Mouse (Mus musculus) kidney, embryonic 16.5 days (tissue): Measurements from ENCODE around the gene Map3k3. TPM values are rescaled to one million over a fixed set of nuclear protein-coding genes. Genes with fewer than 3 reads are reported as not detected.
"Not testable (repeated sequence)": the region's sequence is repeated elsewhere in the genome, so short reads cannot be mapped to it uniquely, and the experiment has no call there.

Experiments
- ATAC-seq: fragments of 200-750 bp; cut with Nextera tagmentation; 2 replicates; pipeline ENCODE4 v1.8.0; 2017; ENCODE audit warnings: moderate TSS enrichment; ENCODE audit not compliant: low FRiP score, low TSS enrichment
- H3K27ac ChIP-seq: fragments of 300-500 bp; sonication (generic); 2 replicates; pipeline ENCODE4 v1.5.1; 2014; ENCODE audit warnings: low read length
- H3K27me3 ChIP-seq: fragments of 300-500 bp; sonication (generic); 2 replicates; pipeline ENCODE4 v1.6.1; 2014; ENCODE audit warnings: low read length, control low read depth, mixed read lengths; ENCODE audit not compliant: insufficient read depth
- H3K36me3 ChIP-seq: fragments of 300-500 bp; sonication (generic); 2 replicates; pipeline ENCODE4 v1.6.1; 2014; ENCODE audit warnings: low read length, control low read depth, mixed read lengths; ENCODE audit not compliant: insufficient read depth
- H3K4me1 ChIP-seq: fragments of 300-500 bp; sonication (generic); 2 replicates; pipeline ENCODE4 v1.6.1; 2014; ENCODE audit warnings: low read length, control low read depth, mixed read lengths; ENCODE audit not compliant: insufficient read depth
- H3K4me2 ChIP-seq: fragments of 300-500 bp; sonication (generic); replicated peaks from 2 replicates; pipeline ENCODE4 v1.6.1; 2014; ENCODE audit warnings: low read depth, low read length
- H3K4me3 ChIP-seq: fragments of 300-500 bp; sonication (generic); 2 replicates; pipeline ENCODE4 v1.5.1; 2014; ENCODE audit warnings: mild to moderate bottlenecking, low read length
- H3K9ac ChIP-seq: fragments of 300-500 bp; sonication (generic); replicated peaks from 2 replicates; pipeline ENCODE4 v1.6.1; 2014; ENCODE audit warnings: low read length
- H3K9me3 ChIP-seq: fragments of 300-500 bp; sonication (generic); 2 replicates; pipeline ENCODE4 v1.6.1; 2016; ENCODE audit warnings: low read length, control low read depth
- WGBS: fragments of 180-500 bp; shearing (Covaris S2); extraction: QIAGEN DNeasy Blood & Tissue Kit; methylation state at CpG from one replicate; pipeline ENCODE4 v1.1.7; 2014; 5-methylcytosine and 5-hydroxymethylcytosine counted together
- polyA plus RNA-seq: library from polyadenylated mRNA; unstranded; fragments of >200 nt; fragmentation: Nextera tagmentation; extraction: Ambion mirVana; gene quantifications from 2 replicates; pipeline ENCODE4 v1.2.1, GENCODE M21; 2015

Gene Map3k3
- polyA plus RNA-seq, 1 experiment from 2014 or later, result 22.6 TPM

DNA sequence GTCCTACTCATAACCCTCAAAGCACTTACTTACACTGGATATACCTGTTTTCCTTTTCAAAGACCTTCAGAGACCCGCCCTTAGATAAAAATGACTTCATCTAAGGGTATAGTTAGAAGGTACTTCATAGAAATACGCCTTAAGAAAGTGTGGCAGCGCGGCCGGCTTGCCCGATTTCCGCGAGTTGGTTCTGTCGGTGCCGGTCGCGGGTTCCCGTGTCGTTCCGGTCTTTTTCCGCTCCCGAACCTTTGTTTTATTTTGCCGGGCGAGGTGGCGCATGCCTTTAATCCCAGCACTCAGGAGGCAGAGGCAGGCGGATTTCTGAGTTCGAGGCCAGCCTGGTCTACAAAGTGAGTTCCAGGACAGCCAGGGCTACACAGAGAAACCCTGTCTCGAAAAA lies 17.8 kb upstream of the Map3k3 start:
- not testable (repeated sequence) for H3K27me3 ChIP-seq, H3K9me3 ChIP-seq, H3K36me3 ChIP-seq, H3K4me1 ChIP-seq, ATAC-seq
- 13% methylated on average over 23 of the region's 23 CpGs for WGBS
- Histone ChIP-seq H3K4me2 (peak overlapping the region; percentile 77), H3K27ac (peak overlapping the region; percentile 90), H3K9ac (peak overlapping the region; percentile 89), H3K4me3 (peak overlapping the region; percentile 96)

DNA sequence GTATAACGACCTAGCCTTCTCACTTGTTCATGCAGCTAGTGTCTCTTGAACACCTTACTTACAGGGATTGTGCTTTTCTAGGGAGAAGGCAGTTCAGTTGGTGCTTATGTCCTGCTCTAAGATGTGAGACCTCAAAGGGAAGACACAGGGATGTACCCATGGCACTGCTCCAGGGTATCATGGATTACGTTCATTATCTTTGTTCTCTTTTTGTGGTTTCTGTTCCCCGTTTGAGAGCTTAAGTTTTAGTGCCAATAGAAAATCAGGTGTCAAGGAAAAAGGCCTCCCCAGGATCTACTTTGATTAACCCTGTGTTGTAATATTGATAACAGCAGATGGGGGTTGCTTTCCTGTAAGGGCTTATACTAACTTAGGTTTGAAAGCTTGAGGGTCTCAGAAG lies 10.6 kb upstream of the Map3k3 start:
- no peak overlapping the region for H3K4me2 ChIP-seq
- 89% methylated on average over 3 of the region's 3 CpGs for WGBS
- H3K4me3 ChIP-seq, result no peak overlapping the region
- no peaks in the 10 kb centered on the region for H3K4me1 ChIP-seq
- peaks cover 11% of the 10 kb centered on the region; the same call in 1 of the 2 replicates for H3K36me3 ChIP-seq
- H3K27ac ChIP-seq, result no peak overlapping the region
- no peak overlapping the region for H3K9ac ChIP-seq
- H3K9me3 ChIP-seq, result no peaks in the 10 kb centered on the region
- no peak for ATAC-seq
- no peaks in the 10 kb centered on the region for H3K27me3 ChIP-seq

DNA sequence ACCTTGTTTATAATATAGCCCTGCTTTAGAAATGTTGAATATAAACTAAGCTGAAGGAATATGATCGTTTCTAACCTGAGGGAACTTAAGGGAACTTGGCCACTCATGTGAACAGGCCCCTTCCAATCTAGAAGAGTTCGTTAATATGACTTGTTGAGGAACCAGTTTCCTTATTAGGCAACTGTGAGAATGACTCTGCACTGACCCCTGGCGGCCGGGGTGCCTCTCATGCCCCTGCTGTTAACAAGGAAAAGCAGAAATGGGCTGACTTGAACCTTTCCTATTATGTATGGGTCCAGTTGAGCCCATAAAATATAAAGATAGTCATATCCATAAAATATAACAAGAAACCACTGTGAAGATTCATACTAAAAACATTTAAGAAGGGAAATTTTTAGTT lies 8.1 kb upstream of the Map3k3 start:
- H3K4me3 ChIP-seq, result no peak overlapping the region
- no peak overlapping the region for H3K4me2 ChIP-seq
- H3K4me1 ChIP-seq, result no peaks in the 10 kb centered on the region
- ATAC-seq, result no peak
- H3K27me3 ChIP-seq, result no peaks in the 10 kb centered on the region
- WGBS, result 7% methylated on average over 4 of the region's 4 CpGs
- H3K9me3 ChIP-seq, result no peaks in the 10 kb centered on the region
- no peak overlapping the region for H3K27ac ChIP-seq
- H3K36me3 ChIP-seq, result peaks cover 11% of the 10 kb centered on the region; the same call in 1 of the 2 replicates
- no peak overlapping the region for H3K9ac ChIP-seq

DNA sequence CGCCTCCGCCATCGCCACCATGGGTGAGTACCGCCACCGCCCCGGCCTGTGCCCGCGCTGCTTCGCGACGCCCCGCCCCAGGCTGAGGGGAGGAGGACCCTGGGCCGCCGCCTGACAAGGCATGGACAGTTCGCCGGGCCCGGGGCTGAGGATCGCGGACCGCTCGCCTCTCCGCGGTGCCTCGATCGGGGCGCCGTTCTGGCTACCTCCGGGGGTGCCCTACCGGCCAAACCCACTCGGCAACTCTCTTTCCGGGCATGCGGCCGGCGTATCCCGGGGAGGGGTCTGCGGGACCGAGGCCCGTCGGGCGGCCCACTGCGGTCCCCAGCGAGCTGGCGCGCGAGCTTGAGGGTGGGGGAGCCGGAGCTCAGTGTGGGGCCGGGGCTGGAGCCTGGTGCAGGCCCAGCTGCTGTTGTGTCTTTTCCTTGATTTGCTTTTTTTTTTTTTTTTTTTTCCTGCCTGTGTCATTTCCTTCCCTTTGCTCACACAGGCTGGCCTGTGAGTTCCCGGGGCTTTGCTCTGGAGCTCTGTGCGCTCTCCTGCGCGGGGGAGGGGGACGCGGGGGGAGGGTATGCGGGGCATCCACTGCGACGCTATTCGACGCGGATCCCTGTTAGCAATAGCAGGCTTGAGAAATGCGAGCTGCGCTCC lies 623 bp downstream of the Map3k3 start:
- peak; percentile 81 for ATAC-seq

DNA sequence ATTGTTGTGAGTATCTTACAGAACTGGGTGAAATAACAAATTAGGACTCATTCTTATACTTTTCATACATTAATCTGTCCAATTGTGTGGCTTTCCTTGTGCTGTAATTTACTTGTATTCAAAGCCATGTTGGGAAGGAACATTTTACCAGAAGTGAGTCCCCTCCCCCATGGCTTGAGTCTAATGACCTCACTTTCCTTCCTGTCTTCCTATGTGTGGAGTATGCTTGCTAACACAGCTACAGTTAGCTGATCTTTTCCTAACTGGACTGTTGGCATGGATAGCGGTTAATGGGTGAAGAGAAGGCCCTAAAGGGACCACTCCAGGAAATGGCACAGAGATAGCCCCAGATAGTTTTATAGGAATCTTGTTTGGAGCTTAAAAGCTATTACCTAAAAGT lies 13.8 kb downstream of the Map3k3 start:
- Histone ChIP-seq H3K36me3 (0 out of 2 replicates have a peak, but pooled peaks cover 10% of the 10 kb centered on the region), H3K9me3 (no peaks in the 10 kb centered on the region), H3K27me3 (no peaks in the 10 kb centered on the region), H3K4me2 (no peak overlapping the region), H3K4me1 (no peaks in the 10 kb centered on the region), H3K4me3 (no peak overlapping the region), H3K9ac (no peak overlapping the region), H3K27ac (peak overlapping the region; percentile 77)
- 82% methylated on average over 1 of the region's 1 CpGs for WGBS
- ATAC-seq, result no peak

More for the DNA sequence above, 623 bp downstream of the Map3k3 start:
- no peaks in the 10 kb centered on the region for H3K27me3 ChIP-seq
- peak overlapping the region; percentile 99 for H3K27ac ChIP-seq
- peak overlapping the region; percentile 61 for H3K4me2 ChIP-seq
- H3K9ac ChIP-seq, result peak overlapping the region; percentile 91
- H3K4me3 ChIP-seq, result peak overlapping the region; percentile 96
- under 1% methylated on average over 46 of the region's 61 CpGs for WGBS
- no peaks in the 10 kb centered on the region for H3K9me3 ChIP-seq
- peaks cover 16% of the 10 kb centered on the region for H3K4me1 ChIP-seq
- H3K36me3 ChIP-seq, result no peaks in the 10 kb centered on the region

DNA sequence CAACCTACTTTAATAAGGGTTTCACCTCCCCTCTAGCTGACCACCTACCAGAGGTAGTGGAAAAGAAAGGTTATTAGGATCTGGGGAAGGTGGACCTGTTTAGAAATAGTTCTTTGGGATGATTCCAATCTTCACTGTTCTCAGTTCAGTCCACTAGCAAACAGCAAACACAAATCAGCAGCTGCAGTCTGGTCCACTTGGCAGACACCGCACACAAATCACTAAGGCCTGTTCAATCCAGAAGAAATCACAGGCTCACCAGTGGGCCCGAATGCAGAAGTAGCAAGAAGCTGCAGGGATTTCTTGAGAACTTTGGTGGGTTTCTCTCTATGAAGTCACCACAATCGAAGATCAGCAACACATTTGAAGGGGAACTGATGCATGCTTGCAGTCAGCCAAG lies 18.5 kb downstream of the Map3k3 start:
- no peak for ATAC-seq
- Histone ChIP-seq H3K9ac (no peak overlapping the region), H3K4me1 (no peaks in the 10 kb centered on the region), H3K4me2 (no peak overlapping the region), H3K27ac (no peak overlapping the region), H3K4me3 (no peak overlapping the region), H3K27me3 (no peaks in the 10 kb centered on the region), H3K9me3 (no peaks in the 10 kb centered on the region), H3K36me3 (0 out of 2 replicates have a peak, but pooled peaks cover 10% of the 10 kb centered on the region)
- 82% methylated on average over 3 of the region's 3 CpGs for WGBS

DNA sequence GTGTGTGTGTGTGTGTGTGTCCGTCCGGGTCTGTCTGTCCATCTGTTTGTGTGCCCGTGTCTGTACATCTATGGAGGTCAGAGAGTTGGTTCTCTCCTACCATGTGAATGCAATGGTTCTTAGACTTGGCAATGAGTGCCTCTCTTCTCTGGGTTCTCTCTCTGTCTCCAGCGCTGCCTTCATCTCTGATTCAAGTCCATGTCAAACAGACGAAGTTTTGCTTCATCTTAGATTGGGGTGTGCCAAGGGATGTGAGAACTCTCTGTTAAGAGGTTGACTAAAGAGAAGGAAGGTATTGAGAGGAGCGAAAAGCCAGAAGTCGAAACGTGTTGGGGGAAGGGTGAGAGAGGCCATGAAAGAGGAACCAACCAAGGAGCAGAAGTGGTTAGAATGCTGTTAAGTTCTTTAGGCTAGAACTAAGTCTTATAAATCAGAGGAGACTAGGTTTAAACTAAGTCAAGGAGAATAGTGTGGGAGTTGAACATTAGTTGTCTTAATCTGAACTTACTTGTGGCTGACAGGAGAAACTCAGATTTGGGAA lies 21.7 kb downstream of the Map3k3 start:
- no peaks in the 10 kb centered on the region for H3K4me1 ChIP-seq
- no peak overlapping the region for H3K27ac ChIP-seq
- H3K9me3 ChIP-seq, result no peaks in the 10 kb centered on the region
- ATAC-seq, result no peak
- no peak overlapping the region for H3K4me3 ChIP-seq
- H3K9ac ChIP-seq, result no peak overlapping the region
- 0 out of 2 replicates have a peak, but pooled peaks cover 10% of the 10 kb centered on the region for H3K36me3 ChIP-seq
- 88% methylated on average over 8 of the region's 8 CpGs for WGBS
- H3K27me3 ChIP-seq, result no peaks in the 10 kb centered on the region
- H3K4me2 ChIP-seq, result no peak overlapping the region

DNA sequence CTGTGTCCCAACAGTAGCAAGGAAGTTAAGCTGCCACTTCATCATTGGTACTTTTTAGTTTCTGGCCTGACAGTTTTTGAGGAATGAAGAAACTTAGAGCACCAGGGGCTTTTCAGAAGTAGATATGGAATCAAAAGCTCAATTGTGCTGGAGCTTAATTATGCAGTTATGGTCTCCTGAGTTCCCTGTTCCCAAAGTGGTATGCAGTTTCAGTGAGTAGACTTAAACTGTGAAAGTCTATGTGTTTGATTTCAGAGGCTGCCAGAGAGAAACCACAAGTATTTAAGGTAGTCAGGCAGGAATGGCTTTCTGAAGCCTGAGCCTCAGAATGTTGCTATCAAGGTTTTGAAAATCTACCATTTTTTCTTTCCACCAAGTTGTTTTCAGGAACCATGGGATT lies 27.3 kb downstream of the Map3k3 start:
- ATAC-seq, result no peak
- Histone ChIP-seq H3K4me1 (no peaks in the 10 kb centered on the region), H3K27ac (no peak overlapping the region), H3K27me3 (no peaks in the 10 kb centered on the region), H3K4me2 (no peak overlapping the region), H3K9ac (no peak overlapping the region), H3K4me3 (no peak overlapping the region), H3K36me3 (peaks cover 17% of the 10 kb centered on the region), H3K9me3 (no peaks in the 10 kb centered on the region)

DNA sequence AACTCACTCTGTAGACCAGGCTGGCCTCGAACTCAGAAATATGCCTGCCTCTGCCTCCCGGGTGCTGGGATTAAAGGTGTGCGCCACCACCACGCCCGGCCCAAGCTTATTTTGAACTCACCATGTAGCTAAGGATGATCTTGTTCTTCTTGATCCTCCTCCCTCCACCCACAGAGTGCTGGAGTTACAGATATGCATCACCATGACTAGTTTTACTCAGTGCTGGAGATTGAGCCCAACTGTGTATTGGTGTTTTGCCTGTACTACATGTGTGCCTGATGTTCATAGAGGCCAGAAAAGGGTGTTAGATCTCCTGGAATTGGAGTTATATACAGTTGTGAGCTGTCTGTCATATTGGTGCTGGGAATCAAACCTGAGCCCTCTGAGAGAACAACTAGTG lies 37.8 kb downstream of the Map3k3 start:
- peak overlapping the region; percentile 4; the same call in 1 of the 2 replicates for H3K27ac ChIP-seq
- H3K9ac ChIP-seq, result no peak overlapping the region
- H3K4me1 ChIP-seq, result no peaks in the 10 kb centered on the region
- no peak overlapping the region for H3K4me3 ChIP-seq
- no peaks in the 10 kb centered on the region for H3K27me3 ChIP-seq
- no peak overlapping the region for H3K4me2 ChIP-seq
- H3K36me3 ChIP-seq, result peaks cover 47% of the 10 kb centered on the region
- ATAC-seq, result no peak
- no peaks in the 10 kb centered on the region for H3K9me3 ChIP-seq
- WGBS, result 95% methylated on average over 5 of the region's 5 CpGs

DNA sequence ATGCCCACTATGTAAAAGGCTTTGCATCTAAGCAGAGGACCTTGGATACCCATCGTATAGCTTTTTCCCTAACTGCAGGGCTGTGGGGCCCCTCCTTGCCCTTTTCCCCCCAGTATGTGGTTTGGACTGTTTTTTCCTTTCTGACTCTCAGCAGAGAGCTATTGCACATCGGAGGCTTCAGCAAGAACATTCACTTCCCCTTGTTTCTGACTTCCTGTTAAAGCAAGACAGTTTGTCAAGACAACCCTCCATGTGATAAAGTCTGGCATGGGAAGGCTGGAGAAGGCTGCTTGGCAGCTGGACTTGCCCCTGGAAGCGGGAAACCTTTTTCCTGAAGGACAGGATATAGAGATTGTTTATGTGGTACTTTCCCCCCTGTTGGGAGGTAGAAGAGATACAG lies 38.3 kb downstream of the Map3k3 start:
- Histone ChIP-seq H3K4me1 (no peaks in the 10 kb centered on the region), H3K9ac (no peak overlapping the region), H3K4me3 (no peak overlapping the region), H3K4me2 (no peak overlapping the region), H3K27me3 (no peaks in the 10 kb centered on the region), H3K9me3 (no peaks in the 10 kb centered on the region), H3K27ac (peak overlapping the region; percentile 4; the same call in 1 of the 2 replicates), H3K36me3 (peaks cover 44% of the 10 kb centered on the region)
- ATAC-seq, result no peak
- WGBS, result 78% methylated on average over 3 of the region's 3 CpGs
